Mouse (Mus musculus): ENCODE results near the gene Arrb2.
"Not testable (repeated sequence)": the region's sequence is repeated elsewhere in the genome, so short reads cannot be mapped to it uniquely, and the experiment has no call there.

Arrb2 gene

GRCm38 (mm10) chr11:70432048-70432894 is at the start of gene Arrb2:
Gene Arrb2 (plus strand): TSS chr11:70432635.
- DNase-seq (ENCODE audit: extremely low read depth, insufficient read length, low spot score) = peak; percentile 99

DNA sequence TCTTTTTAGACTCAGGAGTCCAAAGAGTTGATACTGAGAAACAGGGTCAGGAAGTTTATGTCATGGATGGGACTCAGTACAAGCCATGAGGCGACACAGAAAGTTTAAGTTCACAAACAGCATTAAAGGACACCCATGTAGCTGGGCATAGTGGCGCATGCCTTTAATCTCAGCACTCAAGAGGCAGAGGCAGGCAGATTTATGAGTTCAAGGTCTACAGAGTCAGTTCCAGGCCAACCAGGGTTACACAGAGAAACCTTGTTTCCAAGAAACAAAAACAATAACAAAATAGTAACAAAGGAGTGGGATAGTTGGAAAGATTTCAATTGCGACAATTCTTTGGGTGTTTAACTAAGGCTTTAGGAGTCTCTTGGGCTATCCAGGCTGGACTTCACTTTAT is 48.3 kb upstream of the Arrb2 start:
- DNase-seq (ENCODE audit: extremely low read depth, insufficient read length, low spot score) = no peak

- DNase-seq (ENCODE audit: extremely low read depth, insufficient read length, low spot score) = no peak
These were observed 45.0 kb upstream of the Arrb2 start for GRCm38 (mm10) chr11:70387436-70387835.

DNA sequence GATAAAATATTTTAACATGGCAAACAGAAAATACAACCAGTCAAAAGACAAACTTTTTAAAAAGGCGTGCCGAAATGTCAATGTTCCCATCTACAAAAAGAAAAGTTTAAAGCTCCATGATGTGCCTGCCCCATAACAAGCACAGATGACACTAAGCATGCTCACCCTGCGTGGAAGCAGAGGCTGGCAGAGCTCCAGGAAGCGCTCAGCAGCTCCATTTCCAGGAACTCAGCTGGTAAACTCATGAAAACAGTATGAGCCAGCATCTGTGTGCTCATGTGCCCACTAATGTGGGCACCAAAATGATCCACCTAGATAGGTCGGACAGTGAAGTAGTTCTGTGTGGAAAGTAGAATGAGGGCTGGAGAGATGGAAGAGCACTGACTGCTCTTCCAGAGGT is 43.0 kb upstream of the Arrb2 start:
- no peak for DNase-seq (ENCODE audit: extremely low read depth, insufficient read length, low spot score)

DNA sequence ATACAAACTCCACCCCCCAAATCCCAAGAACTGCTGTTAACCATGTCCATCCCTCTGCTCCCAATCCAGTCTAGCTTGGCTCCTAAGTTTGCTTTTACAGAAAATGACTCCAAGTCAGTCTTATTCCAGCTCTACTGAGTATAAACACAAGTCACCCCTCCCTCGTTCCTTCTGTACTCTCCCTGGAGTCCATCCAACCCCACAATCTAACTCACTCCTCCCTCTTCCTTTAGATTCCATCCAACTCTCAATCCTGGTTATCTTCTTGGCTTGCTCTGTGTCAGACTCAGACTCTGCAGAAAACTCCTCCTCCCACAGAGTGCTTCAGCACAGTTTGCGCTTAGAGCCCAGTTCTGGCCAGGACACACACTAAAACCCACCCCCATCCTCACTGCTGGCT is 28.8 kb upstream of the Arrb2 start:
- no peak for DNase-seq (ENCODE audit: extremely low read depth, insufficient read length, low spot score)

DNA sequence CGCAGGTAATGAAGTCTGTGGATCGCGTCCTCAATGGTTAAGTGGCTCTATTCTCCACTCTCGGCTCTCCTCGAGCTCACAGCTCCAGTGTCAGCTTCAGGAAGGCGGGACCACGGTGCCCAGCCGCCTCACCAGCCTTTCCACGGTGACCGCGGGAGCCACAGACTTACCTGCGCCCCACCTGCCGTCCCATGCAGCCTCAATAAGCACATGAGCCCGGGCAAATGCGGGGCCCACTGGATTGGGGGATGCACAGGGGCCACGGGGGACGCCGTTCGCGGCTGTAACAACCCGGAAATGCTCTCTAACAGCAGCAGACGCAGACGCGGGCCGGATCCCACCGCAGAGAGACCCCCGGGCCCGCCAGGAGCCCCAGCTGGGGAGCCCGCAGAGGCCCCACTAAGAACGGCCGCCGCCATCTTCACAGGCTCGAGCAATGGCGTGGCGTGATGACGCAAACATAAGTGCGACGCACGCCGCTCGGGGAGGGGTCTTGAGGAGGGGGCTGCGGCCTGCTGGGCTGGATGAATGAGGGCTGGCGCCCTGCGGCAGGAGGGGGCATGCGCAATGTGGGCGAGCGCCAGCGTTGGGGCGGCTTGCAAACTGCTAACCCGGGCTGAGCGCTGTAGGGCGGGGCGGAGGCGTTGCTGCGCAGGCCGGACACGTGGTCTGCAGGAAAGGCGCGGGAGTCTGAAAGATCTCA is 22.7 kb upstream of the Arrb2 start, which contains the start of gene Pelp1:
Pelp1 (minus strand) TSS at position 438 of the 703 bp plus-strand sequence.
- DNase-seq (ENCODE audit: extremely low read depth, insufficient read length, low spot score) = peak; percentile 97

DNA sequence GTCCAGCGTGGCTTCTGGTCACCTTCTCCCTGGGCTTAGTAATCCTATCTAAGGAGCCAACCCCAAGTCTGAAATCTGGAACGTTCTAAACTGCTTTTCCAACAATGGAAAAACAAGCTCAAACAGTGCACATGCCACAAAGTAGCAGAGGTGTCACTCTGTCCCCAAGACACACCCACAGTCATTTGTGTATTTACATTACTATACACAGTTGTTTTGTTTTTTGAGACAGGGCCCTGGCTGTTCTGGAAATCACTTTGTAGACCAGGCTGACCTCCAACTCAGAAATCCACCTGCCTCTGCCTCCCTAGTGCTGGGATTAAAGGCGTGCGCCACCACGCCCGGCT is 22.2 kb upstream of the Arrb2 start:
- DNase-seq (ENCODE audit: extremely low read depth, insufficient read length, low spot score) = no peak

- DNase-seq (ENCODE audit: extremely low read depth, insufficient read length, low spot score) = no peak
These were observed 19.8 kb upstream of the Arrb2 start for GRCm38 (mm10) chr11:70412591-70412990.

GRCm38 (mm10) chr11:70413961-70414360 is 18.5 kb upstream of the Arrb2 start:
- peak; percentile 38 for DNase-seq (ENCODE audit: extremely low read depth, insufficient read length, low spot score)

- DNase-seq (ENCODE audit: extremely low read depth, insufficient read length, low spot score) = no peak
These were observed 14.2 kb upstream of the Arrb2 start for GRCm38 (mm10) chr11:70418199-70418598.

GRCm38 (mm10) chr11:70419486-70419885 is 12.9 kb upstream of the Arrb2 start:
- no peak for DNase-seq (ENCODE audit: extremely low read depth, insufficient read length, low spot score)

DNA sequence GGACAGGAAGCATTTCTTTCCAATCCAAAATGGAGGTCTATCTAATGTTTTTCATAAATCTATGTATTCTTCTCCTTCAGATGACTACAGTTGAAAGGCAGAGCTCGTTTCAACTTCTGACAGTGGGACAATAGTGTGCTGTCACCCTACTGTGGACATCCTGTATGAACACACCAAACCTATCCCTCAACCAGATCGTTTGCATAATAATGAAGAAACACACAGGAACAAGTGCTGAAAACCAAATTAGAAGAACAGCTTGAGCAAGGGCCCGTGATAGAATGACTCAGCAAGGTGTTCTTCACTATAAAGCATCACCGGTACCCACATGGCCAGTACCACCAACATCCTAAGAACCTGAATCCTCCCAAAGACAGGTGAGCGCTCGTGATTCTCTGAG is 5.8 kb upstream of the Arrb2 start:
- not testable (repeated sequence) for DNase-seq (ENCODE audit: extremely low read depth, insufficient read length, low spot score)

DNA sequence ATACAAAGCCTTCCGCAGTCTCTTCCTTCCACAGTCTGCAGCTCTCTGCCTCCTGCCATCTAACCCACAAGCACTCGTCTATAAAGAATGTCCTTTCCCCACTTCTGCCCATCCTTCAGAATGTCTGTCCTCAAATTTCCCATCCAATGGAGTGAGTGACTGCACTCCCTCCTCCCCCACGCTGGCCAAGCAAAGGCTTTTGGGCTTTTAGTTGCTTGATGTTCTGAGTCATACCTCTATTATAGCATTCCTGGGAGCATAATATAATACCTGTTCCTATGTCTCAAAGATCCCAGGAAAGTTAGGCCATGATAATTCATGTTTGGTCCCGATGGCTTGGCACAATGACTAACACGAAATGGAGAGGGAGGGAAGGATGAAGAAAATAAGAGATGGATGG is 861 bp upstream of the Arrb2 start:
- peak; percentile 39 for DNase-seq (ENCODE audit: extremely low read depth, insufficient read length, low spot score)

DNA sequence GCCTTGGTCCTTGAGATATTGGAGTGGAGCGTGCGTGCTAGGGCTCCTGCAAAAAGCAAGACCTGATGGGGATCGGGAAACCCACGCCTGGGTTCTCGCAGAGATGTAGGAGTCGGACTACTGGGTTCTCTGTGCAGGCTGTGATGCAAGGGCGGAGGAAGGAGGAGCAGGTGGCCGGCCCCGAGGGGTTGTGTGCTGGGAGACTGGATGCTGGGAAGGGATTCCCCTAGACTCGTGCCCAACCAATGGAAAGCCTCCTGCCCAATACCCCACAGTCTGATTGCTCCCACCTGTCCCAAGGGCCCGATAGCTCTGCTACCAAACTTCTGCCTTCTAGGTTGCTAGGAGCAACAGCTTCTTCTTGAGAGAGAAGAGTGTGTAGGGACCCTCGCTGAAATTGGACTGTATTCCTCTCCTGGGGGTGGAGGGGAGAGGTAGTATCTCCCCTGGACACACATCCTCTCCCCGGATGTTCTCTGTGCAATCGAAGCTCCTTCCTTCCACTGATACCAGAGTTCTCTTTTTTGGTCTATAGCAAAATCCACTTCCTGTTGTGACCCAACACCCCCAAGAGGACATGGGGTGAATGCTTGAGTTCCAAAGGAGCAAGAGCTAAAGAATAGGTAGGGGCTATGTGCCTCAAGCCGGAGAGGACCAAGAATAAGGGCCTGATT is 597 bp downstream of the Arrb2 start:
- DNase-seq (ENCODE audit: extremely low read depth, insufficient read length, low spot score) = no peak

- DNase-seq (ENCODE audit: extremely low read depth, insufficient read length, low spot score) = no peak
These were observed 1.1 kb downstream of the Arrb2 start for GRCm38 (mm10) chr11:70433569-70433943.

DNA sequence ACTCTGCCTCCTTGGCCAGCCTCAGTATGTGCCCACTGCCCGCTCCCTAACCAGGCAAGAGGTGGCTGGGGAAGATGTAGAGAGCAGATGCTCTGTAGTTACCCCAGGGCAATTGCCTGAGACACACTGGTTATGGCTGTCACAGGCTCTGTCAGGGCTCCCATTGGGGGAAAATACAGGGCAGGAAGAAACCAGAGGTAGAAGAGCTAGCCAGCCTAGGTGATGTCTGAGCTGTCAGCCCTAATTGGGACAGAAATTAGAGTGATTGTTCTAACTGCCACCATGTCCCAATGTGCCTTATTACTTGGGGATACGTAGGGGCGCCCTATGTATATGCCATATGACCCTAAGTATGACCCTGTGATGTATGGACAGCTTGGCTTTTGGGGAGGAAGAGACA is 1.5 kb downstream of the Arrb2 start:
- DNase-seq (ENCODE audit: extremely low read depth, insufficient read length, low spot score) = no peak

DNA sequence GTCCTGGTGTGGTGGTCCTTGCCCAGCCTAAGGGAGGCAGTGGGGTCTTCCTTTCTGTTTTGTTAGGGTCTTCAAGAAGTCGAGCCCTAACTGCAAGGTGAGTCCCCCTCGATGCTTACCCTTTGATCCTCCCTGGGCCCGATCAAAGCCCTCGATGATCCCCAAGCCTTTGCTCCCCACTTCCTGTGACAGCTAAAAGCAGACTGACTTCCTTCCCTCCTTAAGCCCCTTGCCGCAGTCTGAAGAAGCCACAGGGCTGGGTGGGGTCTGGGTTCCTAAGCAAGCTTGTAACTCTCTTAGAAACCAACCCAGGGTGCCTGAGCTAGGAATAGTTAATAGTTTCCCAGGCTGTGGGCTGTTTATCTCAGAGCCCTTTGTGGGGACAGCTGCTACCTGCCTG is 3.0 kb downstream of the Arrb2 start:
- no peak for DNase-seq (ENCODE audit: extremely low read depth, insufficient read length, low spot score)

DNA sequence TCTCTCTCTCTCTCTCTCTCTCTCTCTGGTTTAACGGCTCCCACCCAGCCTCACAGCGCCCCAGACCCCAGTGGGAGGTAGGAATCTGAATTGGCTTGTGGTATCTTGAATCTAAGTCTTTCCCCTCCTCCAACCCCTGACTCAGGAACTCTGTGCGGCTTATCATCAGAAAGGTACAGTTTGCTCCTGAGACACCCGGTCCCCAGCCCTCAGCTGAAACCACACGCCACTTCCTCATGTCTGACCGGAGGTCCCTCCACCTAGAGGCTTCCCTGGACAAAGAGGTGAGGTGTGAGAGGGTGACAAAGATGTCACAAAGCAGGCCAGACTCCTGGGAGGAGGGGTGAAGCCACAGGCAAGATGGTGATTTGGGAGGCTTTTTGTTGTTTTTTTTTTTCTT is 5.0 kb downstream of the Arrb2 start:
- no peak for DNase-seq (ENCODE audit: extremely low read depth, insufficient read length, low spot score)

DNA sequence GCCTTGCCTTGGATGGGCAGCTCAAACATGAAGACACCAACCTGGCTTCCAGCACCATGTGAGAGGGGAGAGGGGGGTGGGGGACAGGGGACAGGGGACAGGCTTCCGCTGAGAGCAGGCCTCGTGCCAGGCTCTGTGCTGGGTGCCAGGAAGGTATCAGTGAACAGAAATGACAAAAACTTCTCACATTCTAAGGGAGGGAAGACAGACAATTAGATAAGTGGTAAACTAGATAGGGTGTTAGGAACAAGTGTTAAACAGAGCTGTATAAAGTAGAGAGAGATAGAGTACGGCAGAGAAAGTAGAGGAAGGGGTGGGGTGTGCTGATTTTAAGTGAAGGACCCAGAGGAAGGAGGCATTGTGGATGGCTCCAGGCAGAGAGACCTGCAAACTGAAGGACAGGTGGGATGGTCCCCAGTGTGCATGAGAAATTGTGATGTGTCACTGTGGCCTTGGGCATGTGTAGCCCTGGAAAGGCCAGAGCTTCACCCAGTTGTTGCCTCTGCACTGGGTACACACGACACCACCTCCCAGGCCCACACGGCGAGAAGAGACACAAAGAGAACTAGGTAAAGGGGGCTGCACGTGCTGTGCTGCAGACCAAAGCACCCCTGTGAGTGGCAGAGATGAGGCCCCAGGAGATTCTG is 6.4 kb downstream of the Arrb2 start:
- DNase-seq (ENCODE audit: extremely low read depth, insufficient read length, low spot score) = no peak

DNA sequence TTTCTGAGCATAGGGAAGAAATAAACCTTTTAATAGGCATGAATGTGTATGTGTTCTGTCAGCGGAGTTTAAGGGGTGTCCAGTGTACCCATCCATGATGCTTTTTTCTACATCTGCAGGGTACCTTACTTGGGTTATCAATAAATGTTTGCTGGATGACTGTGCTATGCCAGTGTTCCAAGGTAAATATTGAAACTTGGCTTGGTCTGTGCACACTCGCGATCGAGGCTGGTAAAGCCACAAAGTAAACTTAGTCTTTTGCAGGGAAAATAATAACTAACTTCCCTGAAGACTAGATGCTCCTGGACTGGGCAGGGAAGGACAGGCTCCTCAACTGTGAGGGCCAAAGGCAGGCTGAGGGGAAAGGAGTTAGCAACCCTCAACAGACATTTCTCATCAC is 8.2 kb downstream of the Arrb2 start:
- DNase-seq (ENCODE audit: extremely low read depth, insufficient read length, low spot score) = no peak

DNA sequence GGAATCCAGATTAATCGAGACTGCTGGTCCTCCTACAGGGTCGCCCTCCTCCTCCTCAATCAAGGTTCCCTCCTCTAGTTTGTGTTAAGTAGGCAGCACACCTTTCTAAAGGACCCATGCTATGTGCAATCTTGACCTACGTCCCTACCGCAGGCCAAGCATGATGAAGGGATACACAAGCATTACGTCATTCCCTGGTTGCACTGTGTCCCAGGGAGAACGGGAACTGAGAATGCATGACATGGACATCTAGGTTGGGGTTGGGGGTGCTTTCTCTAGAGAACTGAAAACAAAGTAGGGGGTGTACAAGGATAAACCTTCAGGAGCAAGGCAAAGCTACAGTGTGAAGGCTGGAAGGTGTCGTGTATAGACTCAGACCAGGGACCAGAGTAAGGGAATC is 9.4 kb downstream of the Arrb2 start:
- no peak for DNase-seq (ENCODE audit: extremely low read depth, insufficient read length, low spot score)
